Mouse (Mus musculus) lung, postnatal 14 days (tissue): ENCODE measurements at regions not wholly inside any gene's neighbourhood (a gene's known extent, or its start where the extent isn't known, plus 50 kb on each side); places are given as distances from the start of the nearest gene placed in this dataset.

Experiments used
- DNase-seq: peaks from one replicate; pipeline ENCODE4 v3.0.0; 2021

DNA sequence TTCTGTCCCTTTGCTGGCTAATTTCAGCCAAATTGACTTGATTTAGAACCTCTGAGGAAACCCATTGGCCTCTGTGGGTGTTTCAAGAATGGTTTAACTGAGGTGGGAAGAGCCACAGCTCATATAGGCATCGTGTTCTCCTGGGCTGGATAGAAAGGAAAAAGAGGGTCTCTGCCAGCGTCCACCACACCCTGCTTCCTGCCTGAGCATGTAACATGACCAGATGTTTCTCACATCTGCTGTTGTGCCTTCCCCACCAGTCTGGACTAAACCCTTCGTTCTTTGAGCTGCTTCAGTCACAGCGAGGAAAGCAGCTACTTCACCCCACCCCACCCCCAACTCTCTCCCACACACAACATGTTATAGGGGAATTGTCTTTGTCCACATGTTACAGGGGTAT, 366.3 kb upstream of the Trib2 start:
- DNase-seq = no peak

GRCm38 (mm10) chr12:16181599-16181998, 364.9 kb upstream of the Trib2 start:
- no peak for DNase-seq

DNA sequence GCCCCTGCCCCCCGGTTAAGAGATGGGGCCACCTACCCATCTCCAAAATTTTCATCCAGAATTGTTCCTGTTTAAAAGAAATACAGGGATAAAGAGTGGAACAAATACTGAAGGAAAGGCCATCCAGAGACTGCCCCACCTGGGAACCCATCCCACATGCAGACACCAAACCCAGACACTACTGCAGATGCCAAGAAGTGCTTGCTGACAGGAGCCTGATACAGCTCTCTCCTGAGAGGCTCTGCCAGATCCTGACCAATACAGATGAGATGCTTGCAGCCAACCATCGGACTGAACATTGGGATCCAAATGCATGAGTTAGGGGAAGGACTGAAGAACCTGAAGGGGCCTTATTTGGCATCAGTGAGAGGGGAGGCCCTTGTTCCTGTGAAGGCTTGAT, 363.2 kb upstream of the Trib2 start:
- no peak for DNase-seq

DNA sequence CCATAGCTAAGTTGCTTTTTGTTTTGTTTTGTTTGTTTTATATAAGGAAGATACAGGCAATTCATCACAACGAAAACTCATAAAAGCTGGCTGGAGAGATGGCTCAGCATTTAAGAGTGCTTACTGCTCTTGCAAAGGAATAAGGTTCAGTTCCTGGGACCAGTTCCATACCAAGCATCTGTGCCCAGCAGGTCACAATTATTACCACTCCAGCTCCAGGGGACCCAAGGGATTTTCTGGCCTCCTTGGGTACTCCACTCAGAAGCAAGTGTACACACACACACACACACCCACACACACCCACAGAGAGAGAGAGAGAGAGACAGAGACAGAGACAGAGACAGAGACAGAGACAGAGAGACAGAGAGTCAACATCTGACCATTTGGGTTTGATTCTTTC, 359.6 kb upstream of the Trib2 start:
- DNase-seq = no peak

DNA sequence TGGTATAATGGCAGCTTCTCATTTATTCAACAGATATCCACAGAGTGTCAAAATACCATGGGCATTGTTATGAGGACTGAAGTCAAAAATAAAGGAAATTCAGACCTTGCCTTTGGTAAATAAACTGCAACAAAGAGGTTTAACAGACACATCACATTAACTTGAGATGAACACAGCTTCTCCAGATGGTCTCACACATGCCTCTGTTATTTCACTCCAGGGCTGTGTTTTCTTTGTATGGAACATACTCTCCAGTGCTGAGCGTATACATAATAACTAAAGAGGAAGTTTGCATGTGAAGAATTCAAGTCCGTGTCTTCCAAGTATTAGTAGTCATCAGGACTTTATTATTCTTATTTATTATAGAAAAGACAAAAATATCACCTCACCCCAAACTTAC, 355.5 kb upstream of the Trib2 start:
- no peak for DNase-seq

DNA sequence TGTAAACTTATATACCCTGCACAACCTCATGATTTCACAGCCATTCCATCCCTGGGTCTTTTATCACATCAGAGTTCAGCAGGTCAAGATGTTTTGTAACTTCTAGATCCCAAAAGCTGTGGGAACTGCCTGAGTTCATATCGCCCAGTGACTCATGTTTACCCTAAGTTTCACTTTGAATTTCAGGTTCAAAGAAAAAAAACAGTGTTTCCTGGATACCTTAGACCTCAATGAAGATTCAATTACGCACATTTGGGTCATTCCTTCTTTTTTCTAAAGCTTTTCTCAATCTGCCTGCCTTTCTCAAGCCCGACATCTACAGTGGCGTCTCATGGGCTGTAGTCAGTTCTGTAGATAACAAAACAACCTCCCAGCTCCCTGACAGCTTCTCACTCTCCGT, 354.9 kb upstream of the Trib2 start:
- DNase-seq = no peak

- no peak for DNase-seq
These were observed 353.2 kb upstream of the Trib2 start for GRCm38 (mm10) chr12:16169781-16170535.

DNA sequence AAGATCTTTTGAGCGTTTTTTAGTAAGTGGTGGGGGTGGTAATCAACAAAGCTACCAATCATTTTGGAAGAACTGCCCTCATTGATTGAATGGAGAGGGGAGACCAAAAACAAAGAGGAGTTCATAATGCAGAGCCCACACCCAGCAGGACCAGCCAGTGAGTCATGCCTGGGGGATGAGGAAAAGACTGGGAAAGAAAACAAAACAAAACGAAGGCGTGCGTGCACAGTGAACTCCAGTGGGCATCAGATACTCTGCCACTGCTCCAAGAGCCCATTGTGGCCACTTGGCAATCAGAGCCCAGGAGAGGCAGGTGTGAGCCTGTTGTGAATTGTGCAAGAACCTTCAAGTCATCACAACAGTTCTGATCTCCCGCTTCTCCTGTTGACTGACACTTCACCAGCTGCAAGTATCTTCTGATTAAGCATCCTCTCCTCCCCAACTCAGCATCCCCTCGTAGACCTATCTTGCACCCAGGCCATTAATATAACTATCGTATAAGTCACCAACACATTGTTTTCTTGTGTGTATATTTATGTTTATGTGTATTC, 351.1 kb upstream of the Trib2 start:
- DNase-seq = no peak

- no peak for DNase-seq
These were observed 348.4 kb upstream of the Trib2 start for GRCm38 (mm10) chr12:16165126-16165525.

DNA sequence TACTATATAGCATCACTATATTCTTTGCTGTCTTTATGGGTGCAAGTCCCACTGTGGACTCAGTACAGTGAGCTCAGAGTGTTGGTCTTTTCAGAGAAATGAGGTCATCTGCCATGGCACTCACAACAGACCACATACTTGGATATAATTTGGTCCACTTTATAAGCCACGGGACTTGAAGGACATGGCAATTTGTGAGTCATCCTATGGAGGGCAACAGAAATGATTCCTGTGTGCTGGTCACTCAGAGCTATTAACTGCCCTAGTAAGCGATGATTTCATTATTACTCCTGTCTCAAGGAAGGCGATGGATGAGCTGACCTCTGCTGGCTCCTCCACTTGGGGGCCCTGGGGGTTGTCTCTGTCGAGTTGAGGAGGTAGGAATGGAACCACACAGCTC, 345.2 kb upstream of the Trib2 start:
- DNase-seq = no peak

GRCm38 (mm10) chr12:16157896-16158295, 341.2 kb upstream of the Trib2 start:
- DNase-seq = peak; percentile 22

- no peak for DNase-seq
These were observed 339.3 kb upstream of the Trib2 start for GRCm38 (mm10) chr12:16155791-16156558.

GRCm38 (mm10) chr12:16154256-16154655, 337.5 kb upstream of the Trib2 start:
- no peak for DNase-seq

DNA sequence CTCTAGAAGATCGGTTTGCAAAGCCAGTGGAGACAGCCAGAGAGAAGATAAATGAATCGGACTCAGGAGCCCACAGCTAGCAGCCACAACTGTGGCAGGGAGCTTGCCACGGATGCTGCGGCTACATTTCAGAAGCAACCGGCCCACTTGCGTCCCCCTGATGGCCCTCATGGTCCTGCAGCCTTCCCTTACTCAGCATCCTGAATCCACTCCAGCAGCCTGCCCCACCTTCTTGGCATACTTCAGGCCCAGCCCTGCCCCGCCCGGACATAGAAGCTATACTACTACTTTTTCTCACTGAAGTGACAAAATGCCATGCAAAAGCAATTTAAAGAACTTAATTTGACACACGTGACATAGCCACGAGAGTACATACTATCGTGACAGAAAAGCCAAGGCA, 335.4 kb upstream of the Trib2 start:
- no peak for DNase-seq

GRCm38 (mm10) chr12:16151170-16151702, 334.5 kb upstream of the Trib2 start:
- DNase-seq = no peak

DNA sequence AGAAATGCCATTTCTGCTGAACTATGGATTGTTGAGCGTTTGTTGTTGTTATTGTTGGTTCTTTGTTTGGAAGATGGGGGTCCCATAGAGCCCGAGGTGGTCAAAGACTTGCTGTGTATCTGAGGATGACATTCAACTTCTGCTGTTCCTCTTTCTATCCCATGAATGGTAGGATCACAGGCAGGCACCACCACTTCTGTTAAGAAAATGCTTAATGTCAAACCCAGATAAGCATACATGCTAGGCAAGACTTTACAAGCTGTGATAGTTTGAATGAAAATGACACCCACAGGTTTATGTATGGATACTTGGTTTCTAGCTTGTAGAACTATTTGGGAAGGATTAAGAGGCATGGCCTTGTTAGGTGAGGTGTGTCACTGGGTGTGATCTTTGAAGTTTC, 330.2 kb upstream of the Trib2 start:
- DNase-seq = no peak

DNA sequence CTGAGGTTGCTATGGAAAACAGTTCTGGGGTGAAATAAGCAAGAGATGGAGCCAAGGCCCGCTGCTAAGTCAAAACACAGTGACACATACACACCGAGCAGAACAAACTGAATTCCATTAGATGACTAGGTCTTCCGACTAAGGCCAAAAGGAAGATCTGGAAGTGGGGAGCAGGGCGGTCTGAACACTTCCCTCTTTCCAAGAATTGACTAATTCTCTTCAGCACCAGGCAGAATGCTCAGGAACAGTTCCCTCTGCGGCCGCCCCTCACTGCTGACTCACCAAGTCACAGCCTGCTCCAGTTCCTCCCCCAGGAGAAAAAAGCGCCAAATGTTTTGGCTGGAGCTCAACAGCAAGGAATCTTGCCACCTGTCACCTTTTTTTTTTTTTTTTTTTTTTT, 328.9 kb upstream of the Trib2 start:
- no peak for DNase-seq

GRCm38 (mm10) chr12:16141193-16141592, 324.5 kb upstream of the Trib2 start:
- no peak for DNase-seq

GRCm38 (mm10) chr12:16140511-16141110, 323.9 kb upstream of the Trib2 start:
- no peak for DNase-seq

- DNase-seq = no peak
These were observed 322.4 kb upstream of the Trib2 start for GRCm38 (mm10) chr12:16139152-16139551.

GRCm38 (mm10) chr12:16137801-16138200, 321.1 kb upstream of the Trib2 start:
- DNase-seq = no peak

DNA sequence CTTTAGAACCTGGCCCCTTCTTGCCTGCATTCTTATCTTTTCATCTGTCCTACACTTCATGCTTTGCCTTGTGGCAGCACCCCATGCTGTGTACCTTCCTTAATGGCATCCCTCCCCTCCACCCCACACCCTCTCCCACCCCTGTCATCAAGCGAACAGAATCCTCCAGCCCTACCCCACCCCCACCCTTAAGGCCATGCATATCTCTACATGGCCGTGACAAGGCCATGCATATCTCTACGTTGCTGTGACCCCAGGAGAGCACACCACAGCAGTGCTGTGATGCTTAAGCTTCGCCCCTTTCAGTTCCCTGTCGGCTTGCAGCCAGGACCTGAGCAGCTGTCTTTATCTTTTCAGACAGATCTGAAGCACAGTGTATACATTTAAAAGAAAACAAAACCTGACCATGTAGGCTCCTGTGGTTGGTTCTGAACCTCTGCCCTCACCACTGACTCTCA, 319.5 kb upstream of the Trib2 start:
- DNase-seq = no peak

- DNase-seq = no peak
These were observed 319.0 kb upstream of the Trib2 start for GRCm38 (mm10) chr12:16135602-16136213.
